Mouse (Mus musculus) right cerebral cortex, adult 2 months (tissue): ENCODE data around the gene Fam89b.
A peak's percentile ranks its signal among the peaks of the same experiment; 100 is the strongest.

ENCODE experiments used
- DNase-seq, 2 experiments: peaks; one replicate each; pipeline ENCODE4 v3.0.0; 2021 to 2022; ENCODE audit warnings: low spot score in 2 of 2

Fam89b gene

GRCm38 (mm10) chr19:5739446-5739845 is 10.0 kb upstream of the Fam89b start:
- DNase-seq = no peak

GRCm38 (mm10) chr19:5734325-5734724 is 4.9 kb upstream of the Fam89b start:
- DNase-seq = no peak

GRCm38 (mm10) chr19:5731264-5731978 is 2.0 kb upstream of the Fam89b start:
- peak; percentile 95 for DNase-seq

- no peak for DNase-seq
These were observed 1.1 kb upstream of the Fam89b start for GRCm38 (mm10) chr19:5730314-5731186.

- DNase-seq = peak; percentile 54 to 73
These were observed 616 bp downstream of the Fam89b start for GRCm38 (mm10) chr19:5728631-5729443.

- peak; percentile 90 to 93 for DNase-seq
These were observed 1.8 kb downstream of the Fam89b start for GRCm38 (mm10) chr19:5727701-5728100.

GRCm38 (mm10) chr19:5726961-5727578 is 2.4 kb downstream of the Fam89b start:
- DNase-seq = no peak

GRCm38 (mm10) chr19:5725767-5726515 is 3.5 kb downstream of the Fam89b start, which contains the start of gene Ehbp1l1:
Gene Ehbp1l1 (minus strand): TSS chr19:5726317.
- DNase-seq = no peak

- no peak for DNase-seq
These were observed 4.3 kb downstream of the Fam89b start for GRCm38 (mm10) chr19:5725029-5725707.

- no peak for DNase-seq
These were observed 4.9 kb downstream of the Fam89b start for GRCm38 (mm10) chr19:5724549-5724941.

GRCm38 (mm10) chr19:5723934-5724548 is 5.4 kb downstream of the Fam89b start:
- DNase-seq = no peak

GRCm38 (mm10) chr19:5722848-5723425 is 6.5 kb downstream of the Fam89b start:
- DNase-seq = no peak

GRCm38 (mm10) chr19:5721233-5721632 is 8.2 kb downstream of the Fam89b start:
- no peak for DNase-seq

GRCm38 (mm10) chr19:5716955-5717354 is 12.5 kb downstream of the Fam89b start:
- no peak for DNase-seq

GRCm38 (mm10) chr19:5715793-5716688 is 13.4 kb downstream of the Fam89b start:
- peak; percentile 53 to 54 for DNase-seq

- DNase-seq = no peak
These were observed 15.7 kb downstream of the Fam89b start for GRCm38 (mm10) chr19:5713730-5714129.

GRCm38 (mm10) chr19:5713255-5713654 is 16.2 kb downstream of the Fam89b start:
- DNase-seq = no peak

- no peak for DNase-seq
These were observed 17.5 kb downstream of the Fam89b start for GRCm38 (mm10) chr19:5711907-5712460.
